Mouse (Mus musculus) embryonic facial prominence, embryonic 15.5 days (tissue): Measurements from ENCODE around the gene Tgif2lx2. TPM values are rescaled to one million over a fixed set of nuclear protein-coding genes. Genes with fewer than 3 reads are reported as not detected.
"Not testable (repeated sequence)": the region's sequence is repeated elsewhere in the genome, so short reads cannot be mapped to it uniquely, and the experiment has no call there.

Experiments
- ATAC-seq: fragments of 200-750 bp; cut with Nextera tagmentation; 2 replicates; pipeline ENCODE4 v1.8.0; 2017; ENCODE audit warnings: low read depth, moderate TSS enrichment; ENCODE audit not compliant: insufficient number of reproducible peaks, low FRiP score, low TSS enrichment
- H3K27ac ChIP-seq: fragments of 300-500 bp; sonication (generic); replicated peaks from 2 replicates; pipeline ENCODE4 v1.5.1; 2015; ENCODE audit warnings: mild to moderate bottlenecking, inconsistent platforms
- H3K27me3 ChIP-seq: fragments of 300-500 bp; sonication (generic); 2 replicates; pipeline ENCODE4 v1.6.1; 2015; ENCODE audit warnings: inconsistent platforms
- H3K36me3 ChIP-seq: fragments of 300-500 bp; sonication (generic); 2 replicates; pipeline ENCODE4 v1.6.1; 2015; ENCODE audit warnings: mild to moderate bottlenecking, inconsistent platforms
- H3K4me1 ChIP-seq: fragments of 300-500 bp; sonication (generic); 2 replicates; pipeline ENCODE4 v1.6.1; 2015; ENCODE audit warnings: inconsistent platforms
- H3K4me2 ChIP-seq: fragments of 300-500 bp; sonication (generic); replicated peaks from 2 replicates; pipeline ENCODE4 v1.6.1; 2015; ENCODE audit warnings: mild to moderate bottlenecking, inconsistent platforms
- H3K4me3 ChIP-seq: fragments of 300-500 bp; sonication (generic); replicated peaks from 2 replicates; pipeline ENCODE4 v1.5.1; 2015; ENCODE audit warnings: mild to moderate bottlenecking, inconsistent platforms
- H3K9ac ChIP-seq: fragments of 300-500 bp; sonication (generic); 2 replicates; pipeline ENCODE4 v1.6.1; 2015; ENCODE audit warnings: inconsistent platforms
- H3K9me3 ChIP-seq: fragments of 300-500 bp; sonication (generic); replicated peaks from 2 replicates; pipeline ENCODE4 v1.6.1; 2016; ENCODE audit warnings: inconsistent platforms
- WGBS: fragments of 180-500 bp; shearing (Covaris S2); methylation state at CpG from one replicate; pipeline ENCODE4 v1.1.7; 2015; 5-methylcytosine and 5-hydroxymethylcytosine counted together
- polyA plus RNA-seq: library from polyadenylated mRNA; unstranded; fragments of >200 nt; fragmentation: Nextera tagmentation; extraction: Ambion mirVana; gene quantifications from 2 replicates; pipeline ENCODE4 v1.2.1, GENCODE M21; 2015

Gene Tgif2lx2
- polyA plus RNA-seq, result not detected in 2 replicates

DNA sequence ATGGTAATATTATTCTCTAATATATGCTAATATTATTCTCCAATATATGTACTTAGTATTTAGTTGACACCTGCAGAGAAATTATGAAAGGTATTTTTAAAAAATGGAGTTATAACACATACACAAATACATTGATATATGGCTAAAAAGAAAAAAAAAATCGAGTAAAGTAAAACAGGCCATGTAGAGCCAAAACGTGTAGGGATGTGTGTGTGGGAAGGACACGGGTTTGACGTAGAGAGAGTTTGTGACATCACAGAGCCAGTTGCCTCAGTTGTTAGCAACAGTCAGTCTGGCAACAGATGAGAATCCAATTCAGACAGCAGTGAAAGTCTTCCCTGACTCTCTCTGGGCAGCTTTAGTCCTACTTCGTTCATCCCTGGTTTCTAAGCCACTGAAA lies at the start of gene Tgif2lx2:
TSS of gene Tgif2lx2 (plus strand) at position 301 of the 400 bp plus-strand sequence.
- H3K27me3 ChIP-seq, ATAC-seq, H3K9ac ChIP-seq, H3K9me3 ChIP-seq, H3K4me3 ChIP-seq, H3K4me2 ChIP-seq, H3K4me1 ChIP-seq, H3K36me3 ChIP-seq, H3K27ac ChIP-seq: not testable (repeated sequence)
- WGBS, result no CpG with 5 or more reads among the region's 5 CpGs

Other genes starting within 250 kb of the Tgif2lx2 start
- gene Tgif2lx1, start 53.5 kb downstream of the Tgif2lx2 start, polyA plus RNA-seq, result not detected in 2 replicates